Mouse (Mus musculus) lung, postnatal 4 days (tissue): ENCODE data around the gene Tcf15.

Source experiments
- DNase-seq, 2 experiments: peaks; one replicate each; pipeline ENCODE4 v3.0.0; 2021

The Tcf15 gene

GRCm38 (mm10) chr2:152143279-152144157 lies at the start of gene Tcf15:
Gene Tcf15 (plus strand): TSS chr2:152143561.
- peak; percentile 69 to 77 for DNase-seq

- no peak for DNase-seq
Observed at GRCm38 (mm10) chr2:152094856-152095545, 48.4 kb upstream of the Tcf15 start.

GRCm38 (mm10) chr2:152096922-152097321 lies 46.4 kb upstream of the Tcf15 start:
- DNase-seq = no peak

- no peak for DNase-seq
Observed at GRCm38 (mm10) chr2:152097916-152098315, 45.4 kb upstream of the Tcf15 start.

GRCm38 (mm10) chr2:152099538-152099937 lies 43.8 kb upstream of the Tcf15 start:
- DNase-seq = no peak

- DNase-seq = no peak
Observed at GRCm38 (mm10) chr2:152101761-152102160, 41.6 kb upstream of the Tcf15 start.

GRCm38 (mm10) chr2:152102369-152102768 lies 41.0 kb upstream of the Tcf15 start:
- DNase-seq = no peak

- DNase-seq = no peak
Observed at GRCm38 (mm10) chr2:152104711-152105317, 38.5 kb upstream of the Tcf15 start.

- peak; percentile 87 to 90 for DNase-seq
Observed at GRCm38 (mm10) chr2:152105318-152106224, 37.8 kb upstream of the Tcf15 start, which contains the start of gene Srxn1. Gene Srxn1 (plus strand): TSS chr2:152105516.

- DNase-seq = no peak
Observed at GRCm38 (mm10) chr2:152106225-152106595, 37.2 kb upstream of the Tcf15 start.

- DNase-seq = no peak
Observed at GRCm38 (mm10) chr2:152106597-152106996, 36.8 kb upstream of the Tcf15 start.

GRCm38 (mm10) chr2:152108702-152109101 lies 34.7 kb upstream of the Tcf15 start:
- DNase-seq = no peak

GRCm38 (mm10) chr2:152109386-152109785 lies 34.0 kb upstream of the Tcf15 start:
- DNase-seq = no peak

- DNase-seq = no peak
Observed at GRCm38 (mm10) chr2:152111311-152111710, 32.0 kb upstream of the Tcf15 start.

- DNase-seq = peak; percentile 86 to 93
Observed at GRCm38 (mm10) chr2:152111920-152112319, 31.4 kb upstream of the Tcf15 start.

GRCm38 (mm10) chr2:152112490-152112889 lies 30.9 kb upstream of the Tcf15 start:
- no peak for DNase-seq

- no peak for DNase-seq
Observed at GRCm38 (mm10) chr2:152112970-152113369, 30.4 kb upstream of the Tcf15 start.

GRCm38 (mm10) chr2:152114057-152114975 lies 29.0 kb upstream of the Tcf15 start:
- DNase-seq = peak in 1 of 2 experiments; percentile 35

GRCm38 (mm10) chr2:152117694-152118093 lies 25.7 kb upstream of the Tcf15 start:
- DNase-seq = no peak

- DNase-seq = no peak
Observed at GRCm38 (mm10) chr2:152119228-152119865, 24.0 kb upstream of the Tcf15 start.

GRCm38 (mm10) chr2:152122896-152123295 lies 20.5 kb upstream of the Tcf15 start:
- DNase-seq = no peak
